Comparison of ENCODE assay signal across 12 mouse cellular contexts in genomic region chr17:31183180-31183974, GRCm38 (mm10). TPM values are rescaled to one million over a fixed set of nuclear protein-coding genes. Genes with fewer than 3 reads are reported as not detected.
DNase-seq lines count a peak whose midpoint lies in the region; ATAC-seq lines count a peak whose summit lies in the region.
"Had no signal": no experiment of that assay in that cellular context is flagged by ENCODE, and none has a peak within 500 bp of the region (broad histone marks: within the 10 kb centered on the region; RNA-seq: fewer than 3 reads in every experiment).

No protein-coding gene starts in this region.

- no peak for ATAC-seq in liver, embryonic 11.5 days (replicated peaks; ENCODE audit: low FRiP score)
- no peak for ATAC-seq in granulocyte monocyte progenitor cell, adult 5-6 weeks (replicated peaks; ENCODE audit: poor library complexity, severe bottlenecking)

- no peaks in the 10 kb centered on the region for H3K27me3 ChIP-seq in liver, embryonic 11.5 days (replicated peaks; ENCODE audit: control insufficient read depth, insufficient read depth, low read length)
- H3K27me3 ChIP-seq in splenic B cell, adult 2 months (ENCODE audit: control insufficient read depth, insufficient read depth, low read length, poor library complexity, severe bottlenecking): no peaks in the 10 kb centered on the region

- no peak overlapping the region for H3K27ac ChIP-seq in liver, embryonic 11.5 days (ENCODE audit: low read depth, low read length)

- no peaks in the 10 kb centered on the region for H3K36me3 ChIP-seq in liver, embryonic 11.5 days (ENCODE audit: control insufficient read depth, insufficient read depth, low read length)
- H3K36me3 ChIP-seq in splenic B cell, adult 2 months (ENCODE audit: control insufficient read depth, insufficient read depth, low read length, poor library complexity, severe bottlenecking): no peaks in the 10 kb centered on the region

- peak overlapping the region; percentile 6; the same call in 1 of the 2 replicates for H3K4me2 ChIP-seq in liver, embryonic 11.5 days

- no peak overlapping the region for H3K4me3 ChIP-seq in liver, embryonic 11.5 days (ENCODE audit: low read depth, low read length)

- H3K4me1 ChIP-seq in liver, embryonic 11.5 days (replicated peaks; ENCODE audit: control insufficient read depth, insufficient read depth, low read length): no peaks in the 10 kb centered on the region

- no peak for DNase-seq in liver, embryonic 11.5 days (ENCODE audit: low spot score)
- DNase-seq in liver: no peak
- peak; percentile 19 for DNase-seq in cerebellum, adult 8-10 months
- peak; percentile 44 to 52 for DNase-seq in layer of hippocampus, adult 8-10 months (ENCODE audit: low spot score in 2 of 2)
- DNase-seq in splenic B cell, adult 2 months (ENCODE audit: low read depth, low spot score): peak; percentile 35
- no peak for DNase-seq in kidney, postnatal 14 days
- DNase-seq in gastrocnemius, adult 18-20 months (ENCODE audit: low spot score): no peak
- DNase-seq: heart, postnatal 4 days had no signal

- no peaks in the 10 kb centered on the region for H3K9me3 ChIP-seq in liver, embryonic 11.5 days (ENCODE audit: control insufficient read depth, low read length)

- no peak overlapping the region for H3K9ac ChIP-seq in liver, embryonic 11.5 days (ENCODE audit: low read depth, low read length)

- 60% methylated on average over 12 of the region's 12 CpGs for WGBS in liver, embryonic 11.5 days

RNA-seq across cellular contexts. Expression of gene Tmprss3, which starts 15.4 kb away (rescaled TPM):
- polyA plus RNA-seq in liver, embryonic 11.5 days (2014; fragmentation: Nextera tagmentation; extraction: Ambion mirVana): 0.12 and 0.45 TPM in 2 replicates
- total RNA-seq in layer of hippocampus, adult 8-10 months (2022): under 1 TPM in 1 of 4 experiments, not detected in 3; 0.10 TPM
- total RNA-seq in granulocyte monocyte progenitor cell, adult 5-6 weeks (2014; fragmentation: Nextera tagmentation): 13.1 and 18.0 TPM in 2 replicates
- total RNA-seq in granulocyte monocyte progenitor cell, adult 5-6 weeks (2017): 2.6 and 3.7 TPM in 2 replicates
- total RNA-seq in gastrocnemius, adult 18-20 months (2021): not detected
- total RNA-seq: heart, postnatal 4 days; monocyte, adult 5-6 weeks had no signal
- polyA plus RNA-seq: limb, embryonic 11.5 days had no signal

RNA-seq across cellular contexts. Expression of gene Tff1, which starts 18.3 kb away (rescaled TPM):
- polyA plus RNA-seq in liver, embryonic 11.5 days (2014; fragmentation: Nextera tagmentation; extraction: Ambion mirVana): not detected in 2 replicates
- total RNA-seq in layer of hippocampus, adult 8-10 months (2022): not detected
- not detected in 2 replicates for total RNA-seq in granulocyte monocyte progenitor cell, adult 5-6 weeks (2014; fragmentation: Nextera tagmentation)
- not detected in 2 replicates for total RNA-seq in granulocyte monocyte progenitor cell, adult 5-6 weeks (2017)
- not detected for total RNA-seq in gastrocnemius, adult 18-20 months (2021)
- total RNA-seq: heart, postnatal 4 days; monocyte, adult 5-6 weeks had no signal
- polyA plus RNA-seq: limb, embryonic 11.5 days; spleen, adult 2 months had no signal

RNA-seq across cellular contexts. Expression of gene Ubash3a, which starts 24.3 kb away (rescaled TPM):
- polyA plus RNA-seq in liver, embryonic 11.5 days (2014; fragmentation: Nextera tagmentation; extraction: Ambion mirVana): 37.9 and 42.5 TPM in 2 replicates
- under 1 TPM; 0.31 to 0.73 (median 0.52) TPM for total RNA-seq in layer of hippocampus, adult 8-10 months (2022)
- total RNA-seq in granulocyte monocyte progenitor cell, adult 5-6 weeks (2014; fragmentation: Nextera tagmentation): 36.4 and 50.2 TPM in 2 replicates
- 35.5 and 39.5 TPM in 2 replicates for total RNA-seq in granulocyte monocyte progenitor cell, adult 5-6 weeks (2017)
- total RNA-seq in gastrocnemius, adult 18-20 months (2021): not detected

RNA-seq across cellular contexts. Expression of gene Tff2, which starts 39.3 kb away (rescaled TPM):
- polyA plus RNA-seq in liver, embryonic 11.5 days (2014; fragmentation: Nextera tagmentation; extraction: Ambion mirVana): not detected in 2 replicates
- not detected for total RNA-seq in layer of hippocampus, adult 8-10 months (2022)
- total RNA-seq in granulocyte monocyte progenitor cell, adult 5-6 weeks (2014; fragmentation: Nextera tagmentation): not detected in 2 replicates
- total RNA-seq in granulocyte monocyte progenitor cell, adult 5-6 weeks (2017): not detected in 2 replicates
- not detected for total RNA-seq in gastrocnemius, adult 18-20 months (2021)
- total RNA-seq: heart, postnatal 4 days; monocyte, adult 5-6 weeks had no signal
- polyA plus RNA-seq: limb, embryonic 11.5 days had no signal

RNA-seq across cellular contexts. Expression of gene Tff3, which starts 53.9 kb away (rescaled TPM):
- 2.1 and 2.5 TPM in 2 replicates for polyA plus RNA-seq in liver, embryonic 11.5 days (2014; fragmentation: Nextera tagmentation; extraction: Ambion mirVana)
- not detected for total RNA-seq in layer of hippocampus, adult 8-10 months (2022)
- total RNA-seq in granulocyte monocyte progenitor cell, adult 5-6 weeks (2014; fragmentation: Nextera tagmentation): not detected in 2 replicates
- not detected in 2 replicates for total RNA-seq in granulocyte monocyte progenitor cell, adult 5-6 weeks (2017)
- total RNA-seq in gastrocnemius, adult 18-20 months (2021): not detected
- total RNA-seq: heart, postnatal 4 days; monocyte, adult 5-6 weeks had no signal
- polyA plus RNA-seq: limb, embryonic 11.5 days; spleen, adult 2 months had no signal

Comparison
In these comparisons a context has a peak if more than half of its experiments do, and no peak if none do; other contexts are left out.
1. DNase-seq: peak in cerebellum, adult 8-10 months (single experiment), layer of hippocampus, adult 8-10 months (2 of 2) and splenic B cell, adult 2 months (single experiment); none in liver, embryonic 11.5 days (single experiment), liver (single experiment), kidney, postnatal 14 days (single experiment) and gastrocnemius, adult 18-20 months (single experiment).
2. RNA of gene Ubash3a, which starts 24.3 kb away (total RNA-seq): 35.5 to 50.2 TPM in granulocyte monocyte progenitor cell, adult 5-6 weeks; 0.31 to 0.73 TPM in layer of hippocampus, adult 8-10 months and not detected in gastrocnemius, adult 18-20 months; every median in the first group is over 10 times any median in the second.